Mouse (Mus musculus): Measurements from ENCODE around the gene Ctla4. TPM values are rescaled to one million over a fixed set of nuclear protein-coding genes. Genes with fewer than 3 reads are reported as not detected.

Ctla4 gene
- polyA plus RNA-seq, 1 experiment from 2014 or later, result not detected

GRCm38 (mm10) chr1:60862951-60863461 is 23.8 kb upstream of the Ctla4 start:
- H3K27ac ChIP-seq (ENCODE audit: low read depth, low read length), result no peak overlapping the region
- H3K4me1 ChIP-seq (ENCODE audit: control insufficient read depth, insufficient read depth, low read depth, low read length), result peaks cover 9% of the 10 kb centered on the region
- no peaks in the 10 kb centered on the region for H3K9me3 ChIP-seq (ENCODE audit: control insufficient read depth, low read length)
- WGBS, result 56% methylated on average over 13 of the region's 13 CpGs
- no peak overlapping the region for H3K4me3 ChIP-seq (ENCODE audit: low read length)
- no peak overlapping the region for H3K9ac ChIP-seq (ENCODE audit: low read depth, low read length)
- ATAC-seq, result no peak
- H3K27me3 ChIP-seq (replicated peaks; ENCODE audit: control insufficient read depth, insufficient read depth, low read length), result no peaks in the 10 kb centered on the region
- no peaks in the 10 kb centered on the region for H3K36me3 ChIP-seq (ENCODE audit: control insufficient read depth, insufficient read depth, low read length)
- H3K4me2 ChIP-seq (ENCODE audit: low read length), result no peak overlapping the region

GRCm38 (mm10) chr1:60863701-60864100 is 23.1 kb upstream of the Ctla4 start:
- H3K27ac ChIP-seq (ENCODE audit: low read depth, low read length), result no peak overlapping the region
- H3K9ac ChIP-seq (ENCODE audit: low read depth, low read length), result no peak overlapping the region
- H3K4me3 ChIP-seq (ENCODE audit: low read length), result no peak overlapping the region
- no peaks in the 10 kb centered on the region for H3K9me3 ChIP-seq (ENCODE audit: control insufficient read depth, low read length)
- no peak for ATAC-seq
- no peaks in the 10 kb centered on the region for H3K27me3 ChIP-seq (replicated peaks; ENCODE audit: control insufficient read depth, insufficient read depth, low read length)
- 68% methylated on average over 3 of the region's 3 CpGs for WGBS
- H3K4me2 ChIP-seq (ENCODE audit: low read length), result no peak overlapping the region
- H3K36me3 ChIP-seq (ENCODE audit: control insufficient read depth, insufficient read depth, low read length), result no peaks in the 10 kb centered on the region
- H3K4me1 ChIP-seq (ENCODE audit: control insufficient read depth, insufficient read depth, low read depth, low read length), result peaks cover 9% of the 10 kb centered on the region

- ATAC-seq, result no peak
- H3K27me3 ChIP-seq (replicated peaks; ENCODE audit: control insufficient read depth, insufficient read depth, low read length), result no peaks in the 10 kb centered on the region
- no peak overlapping the region for H3K4me3 ChIP-seq (ENCODE audit: low read length)
- no peaks in the 10 kb centered on the region for H3K36me3 ChIP-seq (ENCODE audit: control insufficient read depth, insufficient read depth, low read length)
- no peaks in the 10 kb centered on the region for H3K9me3 ChIP-seq (ENCODE audit: control insufficient read depth, low read length)
- H3K4me1 ChIP-seq (ENCODE audit: control insufficient read depth, insufficient read depth, low read depth, low read length), result peaks cover 9% of the 10 kb centered on the region
- no peak overlapping the region for H3K9ac ChIP-seq (ENCODE audit: low read depth, low read length)
- H3K4me2 ChIP-seq (ENCODE audit: low read length), result no peak overlapping the region
- no peak overlapping the region for H3K27ac ChIP-seq (ENCODE audit: low read depth, low read length)
- WGBS, result 84% methylated on average over 2 of the region's 2 CpGs
These were observed 21.6 kb upstream of the Ctla4 start for GRCm38 (mm10) chr1:60865167-60865566.

- ATAC-seq, result no peak
- Histone ChIP-seq H3K4me2 (ENCODE audit: low read length) (no peak overlapping the region), H3K4me1 (ENCODE audit: control insufficient read depth, insufficient read depth, low read depth, low read length) (peaks cover 5% of the 10 kb centered on the region; the same call in 1 of the 2 replicates), H3K27me3 (replicated peaks; ENCODE audit: control insufficient read depth, insufficient read depth, low read length) (no peaks in the 10 kb centered on the region), H3K36me3 (ENCODE audit: control insufficient read depth, insufficient read depth, low read length) (no peaks in the 10 kb centered on the region), H3K4me3 (ENCODE audit: low read length) (no peak overlapping the region), H3K9ac (ENCODE audit: low read depth, low read length) (no peak overlapping the region), H3K9me3 (ENCODE audit: control insufficient read depth, low read length) (no peaks in the 10 kb centered on the region), H3K27ac (ENCODE audit: low read depth, low read length) (no peak overlapping the region)
- whole genome bisulfite sequencing, result 81% methylated on average over 5 of the region's 5 CpGs
These were observed 20.8 kb upstream of the Ctla4 start for GRCm38 (mm10) chr1:60866043-60866442.

- Histone ChIP-seq H3K4me3 (ENCODE audit: low read length) (no peak overlapping the region), H3K4me1 (ENCODE audit: control insufficient read depth, insufficient read depth, low read depth, low read length) (no peaks in the 10 kb centered on the region), H3K36me3 (ENCODE audit: control insufficient read depth, insufficient read depth, low read length) (no peaks in the 10 kb centered on the region), H3K4me2 (ENCODE audit: low read length) (no peak overlapping the region), H3K9me3 (ENCODE audit: control insufficient read depth, low read length) (no peaks in the 10 kb centered on the region), H3K9ac (ENCODE audit: low read depth, low read length) (no peak overlapping the region), H3K27me3 (replicated peaks; ENCODE audit: control insufficient read depth, insufficient read depth, low read length) (no peaks in the 10 kb centered on the region), H3K27ac (ENCODE audit: low read depth, low read length) (no peak overlapping the region)
- WGBS, result 60% methylated on average over 17 of the region's 17 CpGs
- peak; percentile 70 for ATAC-seq
These were observed 18.2 kb upstream of the Ctla4 start for GRCm38 (mm10) chr1:60868333-60869277.

- WGBS, result 64% methylated on average over 3 of the region's 3 CpGs
- no peak overlapping the region for H3K4me2 ChIP-seq (ENCODE audit: low read length)
- H3K9ac ChIP-seq (ENCODE audit: low read depth, low read length), result no peak overlapping the region
- no peak overlapping the region for H3K27ac ChIP-seq (ENCODE audit: low read depth, low read length)
- no peak overlapping the region for H3K4me3 ChIP-seq (ENCODE audit: low read length)
- H3K9me3 ChIP-seq (ENCODE audit: control insufficient read depth, low read length), result no peaks in the 10 kb centered on the region
- no peaks in the 10 kb centered on the region for H3K27me3 ChIP-seq (replicated peaks; ENCODE audit: control insufficient read depth, insufficient read depth, low read length)
- no peaks in the 10 kb centered on the region for H3K4me1 ChIP-seq (ENCODE audit: control insufficient read depth, insufficient read depth, low read depth, low read length)
- no peaks in the 10 kb centered on the region for H3K36me3 ChIP-seq (ENCODE audit: control insufficient read depth, insufficient read depth, low read length)
- no peak for ATAC-seq
These were observed 11.5 kb upstream of the Ctla4 start for GRCm38 (mm10) chr1:60875267-60875666.

GRCm38 (mm10) chr1:60880116-60880867 is 6.5 kb upstream of the Ctla4 start:
- Histone ChIP-seq H3K4me1 (ENCODE audit: control insufficient read depth, insufficient read depth, low read depth, low read length) (no peaks in the 10 kb centered on the region), H3K4me2 (ENCODE audit: low read length) (no peak overlapping the region), H3K27ac (ENCODE audit: low read depth, low read length) (no peak overlapping the region), H3K27me3 (replicated peaks; ENCODE audit: control insufficient read depth, insufficient read depth, low read length) (no peaks in the 10 kb centered on the region), H3K9me3 (ENCODE audit: control insufficient read depth, low read length) (no peaks in the 10 kb centered on the region), H3K9ac (ENCODE audit: low read depth, low read length) (no peak overlapping the region), H3K4me3 (ENCODE audit: low read length) (no peak overlapping the region), H3K36me3 (ENCODE audit: control insufficient read depth, insufficient read depth, low read length) (no peaks in the 10 kb centered on the region)
- no peak for ATAC-seq
- 60% methylated on average over 10 of the region's 10 CpGs for WGBS

GRCm38 (mm10) chr1:60882792-60883191 is 4.0 kb upstream of the Ctla4 start:
- Histone ChIP-seq H3K9me3 (ENCODE audit: control insufficient read depth, low read length) (no peaks in the 10 kb centered on the region), H3K9ac (ENCODE audit: low read depth, low read length) (no peak overlapping the region), H3K4me3 (ENCODE audit: low read length) (no peak overlapping the region), H3K36me3 (ENCODE audit: control insufficient read depth, insufficient read depth, low read length) (no peaks in the 10 kb centered on the region), H3K4me1 (ENCODE audit: control insufficient read depth, insufficient read depth, low read depth, low read length) (no peaks in the 10 kb centered on the region), H3K27me3 (replicated peaks; ENCODE audit: control insufficient read depth, insufficient read depth, low read length) (no peaks in the 10 kb centered on the region), H3K27ac (ENCODE audit: low read depth, low read length) (no peak overlapping the region), H3K4me2 (ENCODE audit: low read length) (no peak overlapping the region)
- 66% methylated on average over 2 of the region's 2 CpGs for WGBS
- no peak for ATAC-seq

GRCm38 (mm10) chr1:60883279-60883678 is 3.5 kb upstream of the Ctla4 start:
- H3K27me3 ChIP-seq (replicated peaks; ENCODE audit: control insufficient read depth, insufficient read depth, low read length), result no peaks in the 10 kb centered on the region
- WGBS, result 82% methylated on average over 2 of the region's 2 CpGs
- ATAC-seq, result no peak
- H3K36me3 ChIP-seq (ENCODE audit: control insufficient read depth, insufficient read depth, low read length), result no peaks in the 10 kb centered on the region
- H3K4me2 ChIP-seq (ENCODE audit: low read length), result no peak overlapping the region
- H3K9me3 ChIP-seq (ENCODE audit: control insufficient read depth, low read length), result no peaks in the 10 kb centered on the region
- H3K9ac ChIP-seq (ENCODE audit: low read depth, low read length), result no peak overlapping the region
- H3K4me3 ChIP-seq (ENCODE audit: low read length), result no peak overlapping the region
- H3K27ac ChIP-seq (ENCODE audit: low read depth, low read length), result no peak overlapping the region
- no peaks in the 10 kb centered on the region for H3K4me1 ChIP-seq (ENCODE audit: control insufficient read depth, insufficient read depth, low read depth, low read length)

All from hindbrain, embryonic 16.5 days (tissue).